Mouse (Mus musculus): ENCODE measurements around the gene Disc1.

- no peak for TF ChIP-seq CTCF (IDR thresholded peaks at IDR 0.05; ENCODE audit: extremely low read depth, insufficient read depth, insufficient read length, insufficient replicate concordance)
- no peak for TF ChIP-seq POLR2A (IDR thresholded peaks at IDR 0.05; ENCODE audit: low read depth, low read length)
Observed at GRCm38 (mm10) chr8:125166545-125166944, 112.5 kb downstream of the Disc1 start.
